Mouse (Mus musculus): ENCODE measurements around the gene Zfp995.
"Not testable (repeated sequence)": the region's sequence is repeated elsewhere in the genome, so short reads cannot be mapped to it uniquely, and the experiment has no call there.

Zfp995 gene

GRCm38 (mm10) chr17:21909456-21910052 is at the start of gene Zfp995:
Gene Zfp995 (minus strand): TSS chr17:21909926.
- peak; percentile 51 for DNase-seq (ENCODE audit: low spot score)

DNA sequence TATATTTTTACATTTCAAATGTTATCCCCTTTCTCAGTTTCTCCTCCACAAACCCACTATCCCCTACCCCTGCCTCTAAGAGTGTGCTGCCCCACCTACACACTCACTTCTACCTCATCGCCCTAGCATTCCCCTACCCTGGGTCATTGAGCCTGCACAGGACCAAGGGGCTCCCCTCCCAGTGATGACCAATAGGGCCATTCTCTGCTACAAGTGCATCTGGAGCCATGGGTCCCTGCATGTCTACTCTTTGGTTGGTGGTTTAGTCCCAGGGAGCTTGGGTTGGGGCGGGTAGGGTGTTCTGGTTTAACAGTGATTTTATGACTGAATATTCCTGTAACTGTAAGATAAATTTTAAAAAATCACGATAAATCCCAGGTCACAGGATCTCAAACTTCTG is 687 bp downstream of the Zfp995 start:
- no peak for DNase-seq (ENCODE audit: low spot score)

GRCm38 (mm10) chr17:21871256-21871655 is 38.5 kb downstream of the Zfp995 start:
- no peak for DNase-seq (ENCODE audit: low spot score)

DNA sequence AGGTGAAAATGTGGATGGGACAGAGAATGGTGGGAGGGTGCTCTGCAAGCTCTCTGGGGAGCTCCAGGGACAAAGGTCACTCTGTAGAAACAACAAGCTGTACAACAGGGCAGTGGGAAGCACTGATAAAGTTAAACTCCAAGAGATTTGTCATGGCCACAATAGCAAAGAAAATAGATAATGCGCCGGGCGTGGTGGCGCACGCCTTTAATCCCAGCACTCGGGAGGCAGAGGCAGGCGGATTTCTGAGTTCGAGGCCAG is 63.5 kb downstream of the Zfp995 start:
- DNase-seq (ENCODE audit: low spot score) = not testable (repeated sequence)

- DNase-seq (ENCODE audit: low spot score) = peak; percentile 39
Observed at GRCm38 (mm10) chr17:21845545-21846321, 64.0 kb downstream of the Zfp995 start, which contains the start of gene Zfp820. Gene Zfp820 (minus strand): TSS chr17:21845772.

DNA sequence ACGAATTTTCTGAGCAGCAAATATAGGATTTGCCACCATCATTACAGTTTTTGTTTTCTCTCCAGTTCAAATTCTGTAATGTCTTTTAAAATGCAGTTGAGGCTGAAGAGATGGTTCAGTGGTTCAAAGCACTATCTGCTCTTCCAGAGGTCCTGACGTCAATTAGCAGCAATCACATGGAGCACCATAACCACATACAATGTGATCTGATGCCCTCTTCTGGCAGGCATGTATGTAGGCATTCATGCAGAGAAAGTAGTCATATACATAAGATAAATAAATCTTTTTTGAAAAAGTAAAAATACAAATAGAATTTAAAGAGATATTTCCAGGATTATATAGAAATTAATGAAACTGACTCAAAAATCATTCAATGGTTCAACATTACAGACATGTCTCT is 71.2 kb downstream of the Zfp995 start:
- DNase-seq (ENCODE audit: low spot score) = no peak
